Mouse (Mus musculus): ENCODE results near the gene Gm2174.

Gene Gm2174

GRCm38 (mm10) chrX:56447524-56448015 lies at the start of gene Gm2174:
Gene Gm2174 (plus strand): TSS chrX:56447965.
- no peak for DNase-seq (ENCODE audit: low spot score)

DNA sequence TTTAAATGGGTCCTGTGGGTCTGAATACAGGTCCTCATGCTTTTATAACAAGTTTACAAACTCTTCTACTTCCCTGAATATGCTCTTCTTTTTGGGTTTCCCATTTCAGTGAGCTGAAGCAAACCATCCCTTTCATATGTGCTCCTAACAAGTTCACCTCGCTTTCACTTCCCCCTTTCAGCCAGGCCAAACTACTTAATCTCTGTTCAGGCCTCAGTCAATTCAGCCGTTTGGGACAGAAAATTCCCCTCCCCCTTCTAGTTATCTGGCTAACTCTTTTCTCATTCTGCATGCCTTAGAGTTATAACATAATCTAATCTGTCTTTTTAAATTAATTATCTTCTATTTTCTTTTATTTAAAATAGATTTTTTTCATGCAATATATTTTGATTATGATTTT lies 43.1 kb upstream of the Gm2174 start:
- no peak for DNase-seq (ENCODE audit: low spot score)

- no peak for DNase-seq (ENCODE audit: low spot score)
Observed at GRCm38 (mm10) chrX:56405482-56405881, 42.3 kb upstream of the Gm2174 start.

DNA sequence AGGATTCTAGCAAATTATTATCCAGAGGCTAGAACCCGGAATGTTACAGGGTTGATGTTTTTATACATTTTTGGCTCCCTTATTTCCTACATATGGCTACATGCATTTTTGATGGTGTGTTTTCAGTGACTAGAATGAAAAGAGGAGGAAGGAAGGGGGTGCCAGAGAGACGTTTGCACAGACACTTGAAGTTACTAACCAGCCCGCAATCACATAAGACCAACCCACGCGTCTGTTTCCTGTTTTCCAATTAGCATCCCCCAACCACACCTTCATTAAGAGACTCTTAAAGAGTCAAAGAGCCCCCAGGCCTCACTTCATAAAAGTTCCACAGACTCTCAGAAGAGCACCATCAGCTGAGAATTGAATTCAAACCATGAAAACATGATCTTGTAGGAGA lies 41.6 kb upstream of the Gm2174 start:
- no peak for DNase-seq (ENCODE audit: low spot score)

GRCm38 (mm10) chrX:56416277-56416676 lies 31.5 kb upstream of the Gm2174 start:
- DNase-seq (ENCODE audit: low spot score) = no peak

DNA sequence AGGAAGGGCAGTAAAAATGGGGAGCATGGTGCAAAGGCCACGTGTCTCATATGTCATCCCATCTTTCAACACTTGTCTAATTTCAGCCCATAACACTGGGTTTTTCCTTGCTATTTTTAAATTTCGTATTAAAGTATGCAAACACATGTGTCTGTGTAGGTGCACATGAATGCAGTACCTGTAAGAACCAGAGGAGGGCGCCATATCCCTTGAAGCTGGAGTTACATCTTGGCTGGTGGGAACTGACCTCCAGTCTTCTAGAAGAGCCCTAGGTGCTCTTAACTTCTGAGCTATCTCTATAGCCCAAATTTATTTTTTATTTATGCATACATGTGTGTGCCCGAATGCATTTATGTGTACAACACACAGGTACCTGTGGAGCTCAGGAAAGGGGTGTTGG lies 30.2 kb upstream of the Gm2174 start:
- no peak for DNase-seq (ENCODE audit: low spot score)

GRCm38 (mm10) chrX:56430601-56431000 lies 17.2 kb upstream of the Gm2174 start:
- no peak for DNase-seq (ENCODE audit: low spot score)

DNA sequence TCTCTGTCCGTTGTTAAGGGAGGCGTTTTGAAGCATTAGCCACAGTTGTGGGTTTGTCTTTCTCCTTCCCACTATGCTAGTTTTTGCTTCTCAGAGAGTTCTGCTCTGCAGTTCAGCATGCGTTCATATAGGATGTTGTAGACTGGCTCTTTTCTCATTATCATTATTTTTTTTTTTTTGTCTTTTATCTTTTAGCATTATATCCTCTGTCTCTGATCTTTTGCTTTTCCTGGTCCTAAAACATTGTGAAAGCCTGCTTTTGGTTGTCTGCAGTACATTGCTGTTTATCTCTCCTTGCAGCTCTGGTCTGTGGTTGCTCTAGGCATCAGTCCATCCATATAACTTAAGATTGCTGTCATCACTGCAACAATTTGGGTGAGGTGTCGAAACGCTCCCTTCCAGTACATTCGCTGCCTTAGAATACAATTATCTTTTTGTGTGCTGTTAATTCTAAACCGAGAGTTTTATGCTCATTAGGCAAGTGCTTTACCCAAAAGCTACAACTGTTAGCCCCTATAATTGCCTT lies 11.9 kb upstream of the Gm2174 start:
- no peak for DNase-seq (ENCODE audit: low spot score)

GRCm38 (mm10) chrX:56446487-56447428 lies 1.0 kb upstream of the Gm2174 start:
- DNase-seq (ENCODE audit: low spot score) = no peak

GRCm38 (mm10) chrX:56454671-56455371 lies 7.1 kb downstream of the Gm2174 start, which contains the start of gene Ints6l:
Gene Ints6l (plus strand): TSS chrX:56454857.
- DNase-seq (ENCODE audit: low spot score) = peak; percentile 77

- peak; percentile 80 for DNase-seq (ENCODE audit: low spot score)
Observed at GRCm38 (mm10) chrX:56455372-56456246, 7.8 kb downstream of the Gm2174 start.

DNA sequence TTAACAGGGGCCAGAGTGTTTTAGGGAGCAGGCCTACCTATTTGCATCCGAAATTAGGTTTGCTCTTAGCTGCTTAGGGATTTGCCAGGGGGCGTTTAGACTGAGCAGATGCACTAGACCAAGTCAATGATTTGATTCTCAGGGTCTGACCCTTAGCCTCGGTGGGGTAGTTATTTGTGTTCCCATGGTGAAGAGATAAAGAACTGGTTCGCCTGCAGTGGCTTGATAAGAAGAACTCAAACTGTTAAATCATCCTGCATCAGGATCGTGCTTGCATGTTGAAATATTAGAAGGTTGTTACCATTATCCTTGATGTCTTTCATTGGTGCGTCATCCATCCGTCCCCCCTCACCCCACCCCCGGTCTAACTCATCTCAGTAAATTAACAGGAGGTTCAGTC lies 8.6 kb downstream of the Gm2174 start:
- no peak for DNase-seq (ENCODE audit: low spot score)

- DNase-seq (ENCODE audit: low spot score) = no peak
Observed at GRCm38 (mm10) chrX:56462020-56462933, 14.5 kb downstream of the Gm2174 start.

DNA sequence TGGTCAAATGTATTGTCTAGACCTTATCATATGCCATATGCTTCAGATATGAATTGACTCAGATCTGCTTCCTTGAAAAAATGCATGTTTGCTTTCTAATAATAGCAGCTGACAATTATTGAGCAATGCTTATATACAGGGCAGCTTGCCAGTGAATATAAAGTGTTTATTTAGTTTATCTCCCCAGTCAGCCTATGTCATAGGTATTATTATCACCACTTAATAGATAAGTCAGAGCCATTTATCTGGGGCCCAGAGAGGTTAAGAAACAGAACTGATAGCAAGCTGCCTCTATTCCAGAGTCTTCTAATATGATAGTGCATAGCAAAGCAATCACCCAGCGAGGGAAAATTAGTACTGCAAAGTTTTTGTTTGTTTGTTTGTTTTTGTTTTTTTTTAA lies 17.1 kb downstream of the Gm2174 start:
- DNase-seq (ENCODE audit: low spot score) = no peak

- no peak for DNase-seq (ENCODE audit: low spot score)
Observed at GRCm38 (mm10) chrX:56467688-56468087, 19.9 kb downstream of the Gm2174 start.

DNA sequence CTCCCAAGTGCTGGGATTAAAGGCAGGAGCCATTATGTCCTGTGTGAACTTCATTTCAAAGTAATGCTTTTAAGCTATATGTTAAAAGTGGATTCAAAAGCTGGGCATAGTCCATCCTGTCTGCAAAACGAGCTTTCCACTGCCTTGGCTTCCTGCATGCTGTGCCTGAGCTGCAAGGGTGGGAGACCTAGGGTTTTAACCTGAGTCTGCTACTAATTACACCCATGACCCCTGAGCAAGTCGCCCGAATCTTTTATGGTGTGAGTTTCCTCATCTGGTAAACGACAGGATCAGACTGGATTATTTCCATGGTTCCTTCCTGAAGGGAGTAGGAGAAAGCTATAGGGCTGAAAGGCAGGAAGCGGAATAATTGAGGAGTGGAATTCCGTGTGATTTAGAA lies 20.7 kb downstream of the Gm2174 start:
- no peak for DNase-seq (ENCODE audit: low spot score)

GRCm38 (mm10) chrX:56474035-56474434 lies 26.3 kb downstream of the Gm2174 start:
- DNase-seq (ENCODE audit: low spot score) = no peak

- no peak for DNase-seq (ENCODE audit: low spot score)
Observed at GRCm38 (mm10) chrX:56477553-56477952, 29.8 kb downstream of the Gm2174 start.

GRCm38 (mm10) chrX:56481906-56482305 lies 34.1 kb downstream of the Gm2174 start:
- DNase-seq (ENCODE audit: low spot score) = no peak

- DNase-seq (ENCODE audit: low spot score) = peak; percentile 34
Observed at GRCm38 (mm10) chrX:56489758-56490157, 42.0 kb downstream of the Gm2174 start.

DNA sequence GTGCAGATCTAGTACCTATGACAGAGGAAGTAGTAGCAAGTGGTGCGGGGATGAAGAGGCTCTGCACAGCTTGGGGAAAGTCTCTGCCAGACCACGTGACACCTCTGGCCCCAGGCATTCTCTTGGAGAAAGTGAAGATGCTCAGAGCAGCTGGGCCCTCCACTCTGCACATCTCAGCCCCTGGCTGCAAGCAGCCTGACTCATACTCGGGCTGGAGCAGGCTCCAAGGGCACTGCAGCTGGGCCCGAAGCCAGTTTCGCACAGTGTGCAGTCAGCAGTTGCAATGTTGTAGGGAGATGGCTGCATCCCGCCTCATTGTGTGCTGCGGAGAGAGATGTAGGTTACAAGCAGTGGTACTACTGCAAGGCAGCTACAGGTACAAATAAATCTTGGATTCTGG lies 49.5 kb downstream of the Gm2174 start:
- no peak for DNase-seq (ENCODE audit: low spot score)
